Mouse (Mus musculus) gastrocnemius, adult 8-10 months (tissue): ENCODE measurements around the gene Egfl7. TPM values are rescaled to one million over a fixed set of nuclear protein-coding genes. Genes with fewer than 3 reads are reported as not detected.
A peak's percentile ranks its signal among the peaks of the same experiment; 100 is the strongest.

Experiments used
- DNase-seq, 2 experiments: peaks; one replicate each; pipeline ENCODE4 v3.0.0; 2022; ENCODE audit warnings: low spot score in 2 of 2
- total RNA-seq, 4 experiments: library from RNA; stranded (reverse); gene quantifications; 2 replicates each; pipeline ENCODE4 v1.2.4; 2022

Egfl7 gene
- total RNA-seq, result 10 to 100 TPM; 28.7 to 37.4 (median 31.6) TPM

DNA sequence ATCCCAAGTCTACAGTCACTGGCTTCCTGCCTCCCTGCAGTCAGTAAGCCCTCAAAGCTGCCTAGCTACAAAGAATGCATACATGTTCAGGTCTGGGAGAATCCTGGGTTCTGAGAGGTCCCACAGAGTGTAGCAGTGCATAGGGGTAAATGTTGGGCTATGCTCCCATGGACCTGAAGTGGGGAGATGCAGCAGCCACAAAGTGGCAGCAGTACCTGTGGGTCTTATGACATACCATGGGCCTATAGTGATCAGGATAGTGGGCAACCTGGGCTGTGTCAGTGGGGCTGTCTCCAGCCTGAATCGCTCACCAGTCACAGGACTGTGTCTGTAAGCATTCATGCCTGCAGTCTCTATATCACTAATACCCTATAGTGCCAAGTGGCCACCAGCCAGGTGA, at the start of gene Egfl7:
Egfl7 (plus strand) TSS at position 301 of the 400 bp plus-strand sequence.
- DNase-seq, result no peak

- DNase-seq, result no peak
These were observed 48.0 kb upstream of the Egfl7 start for GRCm38 (mm10) chr2:26531829-26532228.

- DNase-seq, result no peak
These were observed 46.6 kb upstream of the Egfl7 start for GRCm38 (mm10) chr2:26533249-26533648.

- DNase-seq, result no peak
These were observed 45.7 kb upstream of the Egfl7 start for GRCm38 (mm10) chr2:26534161-26534560.

- DNase-seq, result peak; percentile 50 to 61
These were observed 45.2 kb upstream of the Egfl7 start for GRCm38 (mm10) chr2:26534616-26535015.

GRCm38 (mm10) chr2:26535517-26536045, 44.2 kb upstream of the Egfl7 start:
- no peak for DNase-seq

DNA sequence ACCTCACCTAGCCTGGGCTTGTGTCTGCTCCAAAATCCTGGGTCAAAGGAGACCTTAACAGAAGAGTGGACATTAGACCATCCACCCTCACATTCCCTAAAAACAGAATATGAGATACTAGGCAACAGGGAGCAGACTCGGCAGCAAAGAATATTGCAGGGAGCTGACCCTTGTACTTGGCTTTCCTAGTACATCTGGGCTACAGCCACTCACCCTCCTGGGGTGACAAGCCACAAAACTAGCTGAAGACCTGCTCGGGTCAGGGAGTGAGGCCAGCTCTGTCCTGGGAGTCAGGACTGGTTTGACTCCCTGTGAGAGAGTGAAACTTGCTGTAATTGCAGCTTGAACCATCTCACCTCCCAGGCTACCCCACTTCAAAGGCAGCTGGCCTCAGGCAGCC, 40.3 kb upstream of the Egfl7 start:
- no peak for DNase-seq

DNA sequence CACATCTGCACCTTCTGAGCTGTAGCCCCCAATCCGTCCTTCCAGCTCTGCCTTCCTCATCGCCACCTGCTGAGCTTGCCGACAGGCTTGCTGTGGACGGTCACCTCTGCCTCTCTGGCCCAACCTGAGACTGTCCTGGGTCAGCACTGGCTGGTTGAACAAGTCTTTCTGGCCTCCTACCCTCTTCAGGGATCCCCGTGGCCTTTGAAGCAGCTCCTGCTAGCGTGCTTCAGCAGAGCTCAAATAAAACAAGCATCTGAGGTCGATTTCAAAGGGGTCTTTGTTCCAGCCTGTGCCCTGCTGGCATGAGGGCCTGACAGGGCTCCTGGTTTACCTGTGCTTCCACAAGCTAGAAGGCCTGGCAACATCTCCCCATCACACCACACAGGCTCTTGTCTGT, 39.1 kb upstream of the Egfl7 start:
- no peak for DNase-seq

GRCm38 (mm10) chr2:26541258-26541910, 38.4 kb upstream of the Egfl7 start:
- DNase-seq, result no peak

- no peak for DNase-seq
These were observed 36.7 kb upstream of the Egfl7 start for GRCm38 (mm10) chr2:26543155-26543554.

GRCm38 (mm10) chr2:26543768-26544167, 36.0 kb upstream of the Egfl7 start:
- no peak for DNase-seq

GRCm38 (mm10) chr2:26544265-26544664, 35.5 kb upstream of the Egfl7 start:
- no peak for DNase-seq

GRCm38 (mm10) chr2:26547481-26547880, 32.3 kb upstream of the Egfl7 start:
- no peak for DNase-seq

DNA sequence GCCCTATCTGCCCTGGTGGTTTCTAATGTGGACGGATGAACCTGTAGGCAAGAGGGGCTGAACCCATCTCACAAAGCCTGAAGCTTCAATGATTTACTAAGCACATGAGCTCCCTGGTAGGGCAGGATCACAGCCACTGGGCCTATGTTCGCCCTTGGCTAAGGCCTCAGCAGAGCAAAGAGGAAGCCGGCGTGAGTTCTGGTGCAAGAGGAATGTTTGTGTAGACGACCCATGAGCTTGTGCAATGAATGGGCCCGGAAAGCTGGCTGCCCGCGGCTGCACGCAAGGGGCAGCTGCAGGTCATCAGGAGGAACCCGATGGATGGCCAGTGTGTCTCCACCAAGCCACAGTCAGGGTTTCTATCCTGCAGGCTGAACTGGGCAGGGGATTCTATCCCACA, 30.0 kb upstream of the Egfl7 start:
- DNase-seq, result no peak

DNA sequence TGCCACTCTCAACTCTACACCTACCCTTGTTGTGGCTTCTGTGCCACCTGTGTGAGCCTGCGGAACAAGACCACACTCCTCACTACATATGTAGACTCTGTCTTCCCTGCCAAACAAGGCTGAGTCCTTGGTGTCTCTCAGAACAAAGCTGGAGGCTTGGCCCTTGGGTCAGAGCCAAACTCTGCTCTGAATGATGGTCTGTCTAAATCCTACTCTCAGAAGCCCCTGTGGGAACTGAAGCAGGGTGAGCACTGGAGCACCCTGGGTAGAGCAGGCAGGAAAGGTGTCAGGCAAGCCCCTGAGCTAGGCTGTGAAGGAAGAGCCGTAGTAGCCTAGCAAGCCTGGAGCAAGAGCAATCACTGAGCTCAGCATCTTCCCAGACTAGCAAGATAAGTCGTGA, 29.6 kb upstream of the Egfl7 start:
- DNase-seq, result no peak

- DNase-seq, result no peak
These were observed 29.0 kb upstream of the Egfl7 start for GRCm38 (mm10) chr2:26550777-26551176.

DNA sequence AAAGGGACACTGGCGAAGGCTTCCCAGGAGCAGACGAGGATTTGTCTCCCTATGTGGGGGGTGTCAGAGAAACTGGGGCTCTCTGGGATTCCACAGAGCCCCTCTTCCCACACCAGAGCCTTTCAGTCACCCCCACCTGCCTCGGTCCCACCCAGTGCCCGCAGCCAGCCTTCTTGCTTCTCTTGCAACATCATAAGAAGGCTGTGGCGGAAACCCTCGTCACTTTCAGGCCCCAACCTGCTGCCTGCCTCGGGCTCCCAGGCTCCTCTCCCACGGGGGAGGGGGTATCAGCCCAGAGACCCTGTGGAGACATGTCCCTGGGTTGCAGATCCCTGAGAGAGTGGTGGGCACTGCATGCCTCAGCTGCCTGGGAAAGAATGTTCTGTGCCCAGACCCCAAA, 28.4 kb upstream of the Egfl7 start:
- DNase-seq, result no peak

DNA sequence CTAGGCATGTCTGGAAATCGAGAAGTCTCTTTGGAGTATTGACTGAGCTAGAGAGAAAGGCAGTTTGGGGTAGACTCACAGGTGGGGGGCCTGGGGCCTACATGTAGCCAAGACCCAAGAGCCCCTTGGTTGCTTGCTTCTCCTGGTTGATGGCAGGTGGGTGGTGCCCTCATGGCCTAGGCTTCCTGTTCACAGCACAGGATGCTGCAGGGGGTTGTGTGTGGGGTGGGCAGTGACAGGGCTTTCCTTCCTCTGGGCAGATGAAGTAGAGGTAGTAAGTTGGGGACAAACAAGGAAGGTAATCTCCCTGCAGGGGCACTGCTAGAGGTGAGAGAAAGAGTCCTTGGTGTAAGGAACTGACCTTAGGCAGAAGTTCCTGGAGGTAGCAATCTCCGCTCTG, 27.7 kb upstream of the Egfl7 start:
- no peak for DNase-seq

DNA sequence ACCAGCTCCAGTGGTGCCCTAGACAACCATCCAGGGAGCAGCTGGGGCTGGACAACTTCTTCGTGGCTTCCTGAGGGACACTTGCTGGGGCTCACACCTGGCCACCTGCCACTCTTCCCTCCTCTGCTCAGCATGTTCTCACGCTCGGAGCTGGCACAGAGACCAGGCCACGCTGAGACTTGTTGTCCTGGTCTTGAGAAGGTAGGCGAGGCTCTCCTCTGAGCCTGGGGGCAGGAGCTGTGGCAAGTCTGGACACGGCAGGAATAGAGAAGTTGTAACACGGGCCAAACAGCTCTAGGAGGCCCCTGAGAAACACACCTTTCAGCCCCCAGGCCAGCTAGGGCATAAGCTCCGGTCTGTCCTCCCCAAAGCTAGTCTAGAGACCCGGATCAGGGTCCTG, 25.9 kb upstream of the Egfl7 start:
- DNase-seq, result no peak

DNA sequence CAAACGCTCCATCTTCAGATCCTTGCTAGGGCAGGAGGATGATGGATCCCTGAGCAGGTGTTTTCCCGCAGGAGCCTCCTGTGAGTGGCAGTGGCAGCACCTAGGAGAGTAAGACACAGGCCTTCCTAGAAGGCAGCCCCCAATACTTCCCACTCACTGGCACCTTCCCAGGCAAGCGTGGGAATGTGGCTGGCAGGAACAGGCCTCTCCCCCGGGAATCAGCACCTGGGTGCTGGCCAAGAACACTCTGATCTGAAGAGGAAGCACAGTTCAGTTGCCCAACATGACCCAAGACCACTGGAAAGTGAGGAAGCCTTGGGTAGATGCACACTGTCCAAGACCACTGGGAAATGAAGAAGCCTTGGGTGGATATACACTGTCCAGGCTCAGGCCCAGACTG, 24.7 kb upstream of the Egfl7 start:
- DNase-seq, result peak in 1 of 2 experiments; percentile 51

DNA sequence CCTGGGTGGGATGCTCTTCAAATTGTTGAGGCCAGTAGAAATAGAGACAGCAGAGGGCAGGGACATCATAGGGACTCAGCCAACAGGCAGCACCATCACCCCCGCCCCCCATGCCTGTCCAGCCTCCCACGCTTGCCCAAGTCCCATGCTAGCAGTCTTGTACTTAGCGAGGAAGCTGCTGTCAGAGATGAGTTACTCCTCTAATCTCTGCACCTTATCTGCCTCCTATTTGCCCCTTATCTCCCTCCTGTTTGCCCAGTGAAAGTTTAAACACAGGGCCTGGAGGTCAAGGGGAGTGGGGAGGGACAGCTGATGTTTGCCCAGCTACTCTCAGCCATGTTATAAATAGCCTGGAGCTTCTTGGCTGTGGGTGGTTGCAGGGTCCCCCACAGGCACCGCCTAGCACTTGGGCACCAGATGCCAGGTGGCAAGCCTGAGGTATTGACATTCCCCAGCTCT, 23.2 kb upstream of the Egfl7 start:
- DNase-seq, result no peak

- DNase-seq, result no peak
These were observed 19.3 kb upstream of the Egfl7 start for GRCm38 (mm10) chr2:26560506-26560905.

DNA sequence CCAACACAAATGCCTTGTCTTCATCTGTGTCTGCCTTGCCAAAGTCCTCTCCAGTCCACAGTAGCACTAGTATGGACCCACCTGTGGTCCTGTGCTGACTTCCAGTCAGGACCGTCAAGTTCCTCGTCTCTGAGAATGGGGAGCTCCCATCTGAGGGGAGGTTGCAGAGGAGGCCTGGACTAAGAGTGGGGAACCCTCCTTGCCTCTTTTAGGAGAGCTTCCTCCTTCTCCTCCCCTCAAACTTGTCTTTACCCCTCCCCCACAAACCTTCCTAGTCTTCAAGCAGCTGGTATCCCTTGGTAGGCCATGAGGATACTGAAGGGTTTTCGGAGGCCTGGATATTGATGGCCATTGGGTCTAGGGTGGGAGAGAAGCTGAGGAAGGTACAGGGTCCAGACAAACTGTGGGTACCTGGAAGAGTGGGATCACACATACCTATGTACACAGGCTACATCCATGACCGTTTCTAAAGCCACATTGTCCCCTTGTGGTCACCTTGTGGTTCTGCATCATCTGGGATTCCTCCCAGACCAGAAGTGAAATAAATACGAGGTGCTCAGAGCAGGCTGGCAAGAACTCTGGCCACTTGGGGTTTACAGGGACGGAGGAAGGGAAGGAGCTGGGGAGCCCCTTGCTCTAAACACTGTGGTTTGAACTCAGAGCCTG, 18.3 kb upstream of the Egfl7 start:
- DNase-seq, result no peak
